Mouse (Mus musculus): Measurements from ENCODE around the gene Slc45a3. TPM values are rescaled to one million over a fixed set of nuclear protein-coding genes. Genes with fewer than 3 reads are reported as not detected.
A peak's percentile ranks its signal among the peaks of the same experiment; 100 is the strongest.

Slc45a3 gene
- under 1 TPM; 0.48 to 0.68 TPM for total RNA-seq (2021)
- long read RNA-seq, experiment 1, partial matches to known transcripts: 0 of 1 reads
- long read RNA-seq, experiment 1, other reads (novel, unspliced or antisense): 1 of 1 reads
- long read RNA-seq, experiment 2, partial matches to known transcripts: 0 of 3 reads
- long read RNA-seq, experiment 2, other reads (novel, unspliced or antisense): 2 of 3 reads

DNA sequence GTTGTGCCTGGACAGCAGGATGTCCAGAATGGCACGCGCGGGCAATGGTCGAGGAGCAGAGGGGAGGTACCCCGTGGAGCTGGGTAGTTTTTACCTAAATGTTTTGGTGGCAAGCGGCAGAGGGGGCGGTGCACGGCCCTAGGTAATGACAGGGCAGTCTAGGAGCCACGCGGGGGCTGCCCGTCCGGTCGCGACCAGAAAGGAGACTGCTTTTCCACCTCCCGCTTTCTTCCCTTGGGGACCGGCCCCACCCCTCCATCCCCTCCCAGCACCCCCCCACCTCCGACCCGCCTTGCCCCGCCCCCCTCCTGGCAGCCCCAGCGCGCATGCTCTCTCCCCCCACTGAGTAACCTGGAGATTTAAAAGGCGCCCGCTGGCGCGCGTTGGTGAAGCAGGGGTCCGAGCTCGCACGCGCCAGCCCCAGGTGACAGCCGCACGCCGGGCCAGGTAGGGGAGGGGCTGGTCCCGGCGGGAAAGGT, at the start of gene Slc45a3:
Slc45a3 (plus strand) TSS at position 362 of the 479 bp plus-strand sequence.
- DNase-seq (ENCODE audit: extremely low spot score in 1 of 2, low spot score in 2 of 2): no peak
- intact Hi-C loops (cut with DNase I): loop anchor here (10.0 kb wide), 1 partner anchor 248 kb away; no protein-coding TSS in a partner anchor
- no peak within 1 kb of the TSS for H3K27ac ChIP-seq
- peak within 1 kb of the TSS; percentile 58 for H3K4me3 ChIP-seq
- TF ChIP-seq CTCF (IDR thresholded peaks at IDR 0.05): no peak

DNA sequence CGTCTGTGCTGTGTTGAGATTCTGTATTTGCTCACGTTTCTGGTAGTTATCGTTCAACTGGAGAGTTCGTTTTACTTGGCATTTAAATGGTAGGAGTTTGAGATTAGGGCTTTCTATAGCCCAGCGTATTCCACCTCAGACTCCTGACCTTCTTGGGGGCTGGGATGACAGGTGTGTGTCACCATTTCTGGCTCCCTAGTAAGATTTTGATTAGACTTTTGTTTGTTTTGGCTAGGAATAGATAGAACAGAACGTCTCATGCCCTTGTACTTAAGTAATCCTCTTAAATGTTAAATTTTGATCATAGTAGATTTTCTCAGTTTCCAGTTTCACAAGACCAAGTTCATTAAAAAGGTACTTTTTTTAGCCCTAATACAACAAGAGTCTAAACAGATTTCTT, 45.1 kb upstream of the Slc45a3 start:
- Histone ChIP-seq H3K4me3 (no peak overlapping the region), H3K27ac (no peak overlapping the region)
- intact Hi-C loops (cut with DNase I): no loop called here
- no peak for TF ChIP-seq CTCF (IDR thresholded peaks at IDR 0.05)
- no peak for DNase-seq (ENCODE audit: extremely low spot score in 1 of 2, low spot score in 2 of 2)

DNA sequence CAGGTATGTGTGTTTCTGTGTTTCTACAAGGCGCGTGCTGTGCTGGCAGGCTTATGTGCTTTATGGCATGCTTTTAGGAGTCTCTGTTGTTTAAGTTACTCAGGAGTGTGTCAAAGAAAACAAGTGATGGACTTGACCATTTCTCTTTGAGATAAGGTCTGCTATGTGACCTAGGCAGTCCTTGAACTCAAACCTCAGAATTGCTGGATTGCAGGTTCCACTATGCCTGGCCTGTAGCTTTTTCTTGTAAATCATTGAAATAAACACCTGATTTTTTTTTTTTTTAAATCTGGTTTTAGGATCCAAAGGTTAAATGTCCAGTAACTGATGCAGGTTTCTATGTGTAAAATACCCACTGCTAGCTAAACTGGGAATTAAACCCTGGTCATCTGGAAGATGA, 43.7 kb upstream of the Slc45a3 start:
- no peak for TF ChIP-seq CTCF (IDR thresholded peaks at IDR 0.05)
- Histone ChIP-seq H3K4me3 (no peak overlapping the region), H3K27ac (no peak overlapping the region)
- intact Hi-C loops (cut with DNase I): no loop called here
- no peak for DNase-seq (ENCODE audit: extremely low spot score in 1 of 2, low spot score in 2 of 2)

DNA sequence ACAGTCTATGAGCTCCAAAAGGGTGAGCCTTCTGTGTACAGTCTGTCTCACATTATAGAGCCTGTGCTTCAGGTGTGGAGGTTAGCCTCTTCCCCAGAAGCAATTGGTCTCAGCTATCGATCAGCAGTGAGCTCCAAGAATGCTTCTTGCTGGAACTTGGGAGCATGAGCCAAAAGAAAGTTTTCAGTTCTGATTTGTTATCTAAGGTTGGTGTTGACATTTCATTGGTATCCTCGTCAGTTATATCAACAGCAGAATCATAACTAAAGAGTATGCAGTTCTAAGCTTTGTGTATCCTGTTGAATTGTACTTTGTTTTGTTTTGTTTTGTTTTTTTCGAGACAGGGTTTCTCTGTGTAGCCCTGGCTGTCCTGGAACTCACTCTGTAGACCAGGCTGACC, 40.7 kb upstream of the Slc45a3 start:
- DNase-seq (ENCODE audit: extremely low spot score in 1 of 2, low spot score in 2 of 2): no peak
- TF ChIP-seq CTCF (IDR thresholded peaks at IDR 0.05): no peak
- no peak overlapping the region for H3K4me3 ChIP-seq
- H3K27ac ChIP-seq: no peak overlapping the region
- intact Hi-C loops (cut with DNase I): no loop called here

DNA sequence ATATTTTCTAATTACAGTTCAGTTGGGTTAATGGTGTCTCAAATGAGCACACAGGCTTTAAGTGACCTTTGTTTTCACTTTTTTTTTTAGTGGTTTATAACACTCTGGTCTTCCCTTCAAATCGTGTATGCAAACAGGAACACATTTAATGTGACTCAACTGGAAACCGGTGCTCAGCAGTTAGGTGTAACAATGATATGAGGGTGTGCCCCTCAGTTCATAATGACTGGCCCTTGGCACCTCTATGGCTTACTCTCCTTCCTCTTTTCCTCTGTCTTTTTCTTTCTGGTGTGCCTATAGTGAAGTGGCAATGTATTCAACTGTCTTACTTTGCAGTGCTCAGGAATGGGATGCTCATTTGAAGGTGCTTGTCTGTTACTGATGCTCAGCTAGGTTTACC, 29.3 kb upstream of the Slc45a3 start:
- no peak overlapping the region for H3K27ac ChIP-seq
- no peak for DNase-seq (ENCODE audit: extremely low spot score in 1 of 2, low spot score in 2 of 2)
- H3K4me3 ChIP-seq: no peak overlapping the region
- intact Hi-C loops (cut with DNase I): no loop called here
- no peak for TF ChIP-seq CTCF (IDR thresholded peaks at IDR 0.05)

DNA sequence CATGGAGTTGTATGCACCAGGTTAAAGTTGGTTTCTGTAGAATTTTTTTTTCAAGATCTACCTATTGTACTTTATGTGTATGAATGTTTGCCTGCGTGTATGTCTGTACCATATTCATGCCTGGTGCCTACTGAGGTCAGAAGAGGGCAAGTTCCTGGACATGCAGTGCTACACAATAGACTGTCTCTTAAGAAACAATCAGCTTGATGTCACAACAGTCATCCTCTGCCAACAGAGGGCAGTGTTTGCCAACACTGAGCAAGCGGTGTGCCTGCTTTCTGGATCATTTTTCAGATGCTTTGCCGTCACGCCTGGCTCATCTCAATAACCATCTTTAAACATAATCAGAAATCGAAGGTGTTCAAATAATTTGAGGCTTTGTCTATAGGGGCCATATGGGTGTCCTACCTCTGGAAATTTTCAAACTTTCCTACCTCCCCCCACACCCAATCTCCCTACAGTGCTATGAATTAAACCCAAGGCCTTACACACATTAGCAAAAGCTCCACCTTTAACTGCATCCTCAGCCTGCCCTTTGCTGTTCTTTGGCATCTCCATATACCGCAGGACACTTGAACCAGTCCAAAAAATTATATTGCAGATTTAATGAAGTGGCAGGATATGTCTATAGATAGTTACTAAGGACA, 25.0 kb upstream of the Slc45a3 start:
- DNase-seq (ENCODE audit: extremely low spot score in 1 of 2, low spot score in 2 of 2): peak; percentile 54 to 68
- intact Hi-C loops (cut with DNase I): loop anchor here (1.0 to 5.0 kb wide), 2 partner anchors 44 to 180 kb away; no protein-coding TSS in a partner anchor
- no peak overlapping the region for H3K27ac ChIP-seq
- peak; percentile 81 for TF ChIP-seq CTCF (IDR thresholded peaks at IDR 0.05)
- H3K4me3 ChIP-seq: no peak overlapping the region

DNA sequence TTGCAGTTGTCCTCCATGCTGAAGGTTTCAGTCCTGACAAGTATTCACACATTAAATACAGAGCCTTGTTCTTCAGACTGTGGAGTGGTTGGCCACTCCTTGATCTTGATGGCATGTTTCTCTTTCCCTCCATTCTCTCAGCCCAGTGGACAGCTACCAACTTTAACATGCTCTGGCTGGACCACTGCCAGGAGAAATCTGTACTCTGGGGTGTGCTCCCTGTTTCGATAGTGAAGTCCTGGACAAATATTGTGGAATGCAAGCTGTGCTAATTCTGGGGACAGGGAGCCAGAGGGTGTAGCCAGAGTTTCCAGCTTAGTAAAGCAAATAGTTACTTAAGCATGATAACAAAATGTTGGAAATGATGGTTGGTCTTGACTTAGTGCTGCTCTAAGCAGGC, 24.0 kb upstream of the Slc45a3 start:
- no peak overlapping the region for H3K4me3 ChIP-seq
- no peak for DNase-seq (ENCODE audit: extremely low spot score in 1 of 2, low spot score in 2 of 2)
- intact Hi-C loops (cut with DNase I): loop anchor here (1.0 to 5.0 kb wide), 2 partner anchors 42 to 178 kb away; no protein-coding TSS in a partner anchor
- no peak overlapping the region for H3K27ac ChIP-seq
- no peak for TF ChIP-seq CTCF (IDR thresholded peaks at IDR 0.05)

DNA sequence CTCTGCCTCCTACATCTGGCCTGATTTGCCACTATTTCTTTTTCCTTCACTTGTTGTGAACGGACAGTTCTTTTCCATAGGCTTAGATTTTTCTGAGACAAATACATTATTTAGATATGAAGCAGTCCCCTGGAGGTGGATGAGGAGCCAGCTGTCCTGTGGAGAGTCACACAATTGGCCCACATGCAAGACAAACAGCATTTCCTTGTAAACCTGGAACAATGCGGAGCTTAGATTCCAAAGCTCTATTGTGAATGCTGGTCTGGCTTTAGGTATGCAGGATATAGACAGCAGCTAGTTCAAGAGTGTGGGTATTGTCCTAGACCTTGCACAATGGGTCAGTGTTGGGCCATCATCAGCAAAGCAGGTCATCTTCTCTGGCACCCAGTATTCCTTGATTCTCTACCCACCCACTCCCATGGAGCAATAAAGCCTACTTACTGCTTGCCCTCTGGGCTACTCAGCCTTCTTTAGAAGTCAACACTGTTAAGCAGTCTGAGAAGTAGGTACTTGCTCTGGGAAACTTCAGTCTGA, 22.0 kb upstream of the Slc45a3 start:
- no peak for TF ChIP-seq CTCF (IDR thresholded peaks at IDR 0.05)
- DNase-seq (ENCODE audit: extremely low spot score in 1 of 2, low spot score in 2 of 2): no peak
- Histone ChIP-seq H3K27ac (no peak overlapping the region), H3K4me3 (no peak overlapping the region)
- intact Hi-C loops (cut with DNase I): no loop called here

DNA sequence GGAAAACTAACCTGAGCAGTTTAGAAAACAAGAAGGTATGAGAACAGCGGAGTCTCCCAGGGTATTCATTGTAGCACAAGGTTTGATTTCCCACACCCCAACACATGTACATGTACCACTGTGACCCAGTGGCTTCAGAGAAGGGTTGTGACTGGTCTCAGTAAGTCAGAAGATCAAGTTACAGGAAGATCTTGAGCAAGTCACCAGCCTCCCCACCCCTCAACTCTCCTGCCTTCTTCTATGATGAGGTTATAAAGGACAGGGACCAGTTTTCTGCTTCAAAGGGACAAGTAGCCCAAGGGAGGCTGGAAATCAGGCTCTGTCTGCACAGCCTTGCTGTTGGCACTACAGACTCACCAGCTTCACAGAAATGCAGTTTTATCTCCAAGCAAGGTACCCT, 21.3 kb upstream of the Slc45a3 start:
- H3K4me3 ChIP-seq: no peak overlapping the region
- intact Hi-C loops (cut with DNase I): no loop called here
- no peak for TF ChIP-seq CTCF (IDR thresholded peaks at IDR 0.05)
- H3K27ac ChIP-seq: no peak overlapping the region
- no peak for DNase-seq (ENCODE audit: extremely low spot score in 1 of 2, low spot score in 2 of 2)

DNA sequence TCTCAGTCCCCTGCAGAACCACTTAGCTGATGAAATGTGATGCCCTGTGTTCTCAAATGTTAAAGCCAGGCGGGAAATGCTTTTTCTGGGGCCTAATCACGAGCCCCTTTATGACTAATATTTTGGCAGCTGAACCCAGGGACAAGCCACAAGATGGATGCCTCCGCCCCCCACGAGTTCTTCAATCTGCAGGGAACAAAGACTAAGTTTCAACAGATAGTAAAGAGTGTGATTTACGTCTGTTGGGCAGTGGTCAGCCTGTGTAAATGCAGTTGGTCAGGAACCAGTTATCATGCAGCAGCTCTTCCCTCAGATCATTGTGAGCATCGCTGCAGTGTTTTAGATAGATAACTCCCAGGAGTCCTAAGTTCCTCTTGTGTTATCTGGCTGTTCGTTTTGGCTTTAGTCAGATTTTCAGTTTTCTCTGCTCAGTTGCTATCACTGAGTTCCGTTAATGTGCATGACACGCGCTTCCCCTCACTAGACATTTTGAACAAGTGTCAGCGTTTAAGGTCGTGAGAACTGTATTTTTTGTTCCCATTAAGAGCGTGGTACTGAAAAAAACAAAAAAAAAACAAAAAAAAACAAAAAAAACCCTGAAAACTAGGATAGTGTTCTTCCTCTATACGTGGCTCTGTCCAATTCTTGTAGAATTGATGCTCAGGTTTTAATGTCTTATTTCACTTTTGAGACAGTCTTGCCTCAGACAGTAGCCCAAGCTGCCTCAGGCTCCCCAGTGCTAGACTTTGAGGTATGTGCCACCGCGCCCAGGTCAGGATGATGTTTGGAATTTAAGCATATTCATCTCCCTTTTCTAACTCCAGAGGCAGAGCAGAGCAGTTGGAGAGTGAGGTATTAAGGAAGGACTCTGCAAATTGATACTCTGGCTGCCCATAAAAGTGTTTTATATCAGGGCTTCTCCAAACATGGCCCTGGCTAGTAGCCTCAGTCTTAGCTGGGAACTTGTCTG, 19.9 kb upstream of the Slc45a3 start:
- intact Hi-C loops (cut with DNase I): no loop called here
- no peak for TF ChIP-seq CTCF (IDR thresholded peaks at IDR 0.05)
- DNase-seq (ENCODE audit: extremely low spot score in 1 of 2, low spot score in 2 of 2): no peak

DNA sequence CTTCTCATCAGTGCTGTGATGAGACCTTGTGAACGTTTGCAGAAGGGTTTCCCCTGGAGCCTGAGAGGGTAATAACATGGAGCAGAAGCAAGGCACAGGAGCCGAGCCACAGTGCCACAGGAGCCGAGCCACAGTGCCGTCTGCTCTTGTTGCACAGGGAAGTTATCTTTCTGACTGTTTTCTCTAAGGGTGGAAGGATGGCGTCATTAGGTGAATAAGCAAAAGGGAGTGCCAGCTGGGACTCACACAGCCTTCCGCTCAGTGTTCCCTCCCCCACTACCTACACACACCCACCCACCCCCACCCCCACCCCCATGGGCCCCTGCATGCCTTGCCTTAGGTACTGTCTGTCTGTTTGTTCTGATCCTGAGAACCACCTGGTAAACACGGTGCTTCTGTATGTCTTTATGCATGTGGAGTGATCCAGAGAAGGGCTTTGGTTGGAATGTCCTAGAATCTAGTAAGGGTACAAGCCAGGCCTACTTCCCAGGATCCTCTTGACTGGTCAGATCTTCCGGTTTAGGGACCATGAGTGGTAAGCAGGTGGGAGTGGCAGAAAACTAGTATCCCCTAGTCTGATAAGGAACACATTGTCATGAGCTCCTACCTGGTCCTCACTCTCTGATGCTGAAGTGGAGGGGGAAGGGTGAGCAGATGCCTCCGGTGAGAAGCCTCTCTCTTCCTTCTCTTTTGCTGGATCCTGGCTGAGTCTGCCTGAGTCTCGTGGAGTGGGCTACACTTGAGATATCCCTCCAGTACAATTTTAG, 16.9 kb upstream of the Slc45a3 start:
- no peak for DNase-seq (ENCODE audit: extremely low spot score in 1 of 2, low spot score in 2 of 2)
- intact Hi-C loops (cut with DNase I): no loop called here
- Histone ChIP-seq H3K4me3 (no peak overlapping the region), H3K27ac (no peak overlapping the region)
- no peak for TF ChIP-seq CTCF (IDR thresholded peaks at IDR 0.05)

More for the DNA sequence above, 19.9 kb upstream of the Slc45a3 start:
- no peak overlapping the region for H3K4me3 ChIP-seq
- no peak overlapping the region for H3K27ac ChIP-seq

Data from left cerebral cortex, adult 2 months (tissue).